Mouse (Mus musculus) liver, embryonic 14.5 days (tissue): ENCODE results near the gene Osbpl11. TPM values are rescaled to one million over a fixed set of nuclear protein-coding genes. Genes with fewer than 3 reads are reported as not detected.

Experiments used
- ATAC-seq: fragments of 200-750 bp; cut with Nextera tagmentation; 2 replicates; pipeline ENCODE4 v1.8.0; 2017; ENCODE audit warnings: moderate number of reproducible peaks, mild to moderate bottlenecking, moderate library complexity; ENCODE audit not compliant: insufficient read depth
- DNase-seq, 3 experiments: peaks; one replicate each; pipeline ENCODE4 v3.0.0-alpha.2; 2012 to 2013; ENCODE audit warnings: low read depth in 3 of 3, low spot score in 3 of 3
- H3K27ac ChIP-seq: fragments of 300-500 bp; sonication (generic); 2 replicates; pipeline ENCODE4 v1.5.1; 2014; ENCODE audit warnings: moderate library complexity, mild to moderate bottlenecking, control low read depth, inconsistent platforms
- H3K27me3 ChIP-seq: fragments of 300-500 bp; sonication (generic); 2 replicates; pipeline ENCODE4 v1.6.1; 2014; ENCODE audit warnings: mild to moderate bottlenecking, low read length, moderate library complexity; ENCODE audit not compliant: control insufficient read depth, insufficient read depth
- H3K36me3 ChIP-seq: fragments of 300-500 bp; sonication (generic); replicated peaks from 2 replicates; pipeline ENCODE4 v1.6.1; 2014; ENCODE audit warnings: low read depth; ENCODE audit not compliant: control insufficient read depth, insufficient read depth
- H3K4me1 ChIP-seq, 2 experiments: fragments of 200-500 bp in 1 of 2; fragments of 300-500 bp in 1 of 2; sonication (generic) in 1 of 2; replicated peaks; 2 replicates each; pipeline ENCODE4 v1.6.1; 2012 to 2014; ENCODE audit warnings: antibody characterized with exemption in 1 of 2, inconsistent platforms in 1 of 2, low read length in 1 of 2; ENCODE audit not compliant: control insufficient read depth in 2 of 2, insufficient read depth in 2 of 2
- H3K4me2 ChIP-seq: fragments of 300-500 bp; sonication (generic); 2 replicates; pipeline ENCODE4 v1.6.1; 2014; ENCODE audit warnings: low read depth, mild to moderate bottlenecking, control low read depth, moderate library complexity
- H3K4me3 ChIP-seq, 2 experiments: fragments of 200-500 bp in 1 of 2; fragments of 300-500 bp in 1 of 2; sonication (generic) in 1 of 2; 2 replicates each; pipeline ENCODE4 v1.5.1; 2012 to 2014; ENCODE audit warnings: low read depth in 2 of 2, low read length in 2 of 2, mild to moderate bottlenecking in 2 of 2, control low read depth in 1 of 2, inconsistent platforms in 1 of 2, moderate library complexity in 1 of 2; ENCODE audit not compliant: insufficient read depth in 1 of 2
- H3K9ac ChIP-seq: fragments of 300-500 bp; sonication (generic); replicated peaks from 2 replicates; pipeline ENCODE4 v1.6.1; 2014; ENCODE audit warnings: mild to moderate bottlenecking, control low read depth, moderate library complexity
- H3K9me3 ChIP-seq: fragments of 300-500 bp; sonication (generic); 2 replicates; pipeline ENCODE4 v1.6.1; 2016; ENCODE audit warnings: low read length, mixed read lengths; ENCODE audit not compliant: control insufficient read depth
- CTCF ChIP-seq: IDR thresholded peaks from 2 replicates; pipeline ENCODE4 v1.5.1; 2016; ENCODE audit warnings: antibody characterized with exemption, low read depth, control low read depth
- EP300 ChIP-seq: IDR thresholded peaks from 2 replicates; pipeline ENCODE4 v1.6.1; 2016; ENCODE audit warnings: antibody characterized with exemption, low read depth
- WGBS: fragments of 180-500 bp; shearing (Covaris S2); extraction: QIAGEN DNeasy Blood & Tissue Kit; methylation state at CpG from one replicate; pipeline ENCODE4 v1.1.7; 2014; ENCODE audit not compliant: insufficient replicate concordance; 5-methylcytosine and 5-hydroxymethylcytosine counted together
- polyA plus RNA-seq, 2 experiments: library from polyadenylated mRNA; depleted of rRNA in 1 of 2; stranded (reverse) in 1 of 2; unstranded in 1 of 2; fragments of >200 nt; fragmentation: Nextera tagmentation in 1 of 2; extraction: Ambion mirVana in 1 of 2; gene quantifications; 2 replicates each; pipeline versions ENCODE4 v1.2.1 to v1.2.3; 2012 to 2014

Gene Osbpl11
- polyA plus RNA-seq, 2 experiments = 3.3 to 4.3 TPM

DNA sequence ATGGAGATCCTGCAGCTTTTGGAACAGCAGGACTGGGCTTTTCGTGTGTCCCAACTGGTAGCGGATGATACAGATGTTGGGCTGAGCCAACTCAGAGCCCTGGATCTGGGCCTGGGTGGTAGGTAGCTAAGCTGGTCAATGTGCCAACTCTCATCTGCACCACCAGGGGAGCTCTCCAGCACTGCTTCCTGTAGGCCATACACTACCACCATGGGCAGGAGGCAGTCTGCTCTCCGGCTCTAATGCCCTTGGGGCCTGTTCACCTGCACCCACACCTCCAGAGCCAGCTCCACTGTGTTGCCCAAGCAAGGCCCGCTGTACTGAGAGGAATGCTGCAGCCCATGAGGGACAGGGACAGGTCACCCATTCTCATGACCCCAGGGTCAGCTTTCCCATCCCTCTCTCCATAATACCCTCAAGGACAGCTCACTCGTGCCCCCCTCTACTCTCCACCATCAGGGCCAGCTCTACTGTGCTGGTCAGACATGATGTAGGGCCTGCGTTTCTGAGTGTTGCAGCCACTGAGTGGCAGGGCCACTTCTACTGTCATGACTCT, 59.3 kb downstream of the Osbpl11 start:
- no peak for ATAC-seq
- H3K4me3 ChIP-seq = no peak overlapping the region

DNA sequence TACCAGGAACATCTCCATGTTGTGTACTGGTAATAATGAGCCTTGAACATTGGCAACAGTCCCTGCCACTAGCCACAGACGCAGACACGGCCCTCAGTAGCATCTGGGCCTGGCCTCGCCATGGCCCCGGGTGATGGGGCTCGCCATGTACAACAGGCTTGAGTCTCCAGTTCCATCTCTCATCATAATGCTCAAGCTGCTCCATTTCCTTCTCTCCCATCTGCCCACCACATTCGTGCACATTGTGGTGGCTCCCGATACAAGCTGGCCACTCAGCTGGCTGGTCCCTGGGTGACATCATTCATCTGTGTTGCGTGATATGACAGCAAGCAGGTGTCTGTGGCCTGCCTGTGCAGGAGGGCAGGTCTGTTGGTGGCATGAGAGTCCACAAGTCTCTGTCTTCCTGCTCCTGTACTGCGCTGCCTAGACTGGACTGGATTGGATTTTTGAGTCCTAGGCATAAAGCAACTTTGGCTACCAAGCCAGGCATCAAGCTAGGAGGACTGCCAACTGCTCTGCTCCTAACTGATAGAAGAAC, 60.1 kb downstream of the Osbpl11 start:
- peaks cover 5% of the 10 kb centered on the region for H3K36me3 ChIP-seq
- DNase-seq = no peak
- H3K27ac ChIP-seq = no peak overlapping the region
- H3K4me3 ChIP-seq = no peak overlapping the region
- TF ChIP-seq CTCF (no peak), EP300 (no peak)
- no peak overlapping the region for H3K9ac ChIP-seq
- H3K4me1 ChIP-seq = no peaks in the 10 kb centered on the region
- ATAC-seq = no peak
- no peak overlapping the region for H3K4me2 ChIP-seq
- H3K9me3 ChIP-seq = no peaks in the 10 kb centered on the region
- no peaks in the 10 kb centered on the region for H3K27me3 ChIP-seq
- WGBS = 73% methylated on average over 9 of the region's 9 CpGs

More for the DNA sequence above, 59.3 kb downstream of the Osbpl11 start:
- no peak for DNase-seq
- H3K36me3 ChIP-seq = peaks cover 5% of the 10 kb centered on the region
- no peaks in the 10 kb centered on the region for H3K9me3 ChIP-seq
- no peaks in the 10 kb centered on the region for H3K4me1 ChIP-seq
- H3K9ac ChIP-seq = no peak overlapping the region
- H3K27me3 ChIP-seq = no peaks in the 10 kb centered on the region
- H3K4me2 ChIP-seq = no peak overlapping the region
- no peak overlapping the region for H3K27ac ChIP-seq
- 78% methylated on average over 6 of the region's 6 CpGs for WGBS
- TF ChIP-seq EP300 = no peak
- peak; percentile 59 for TF ChIP-seq CTCF

DNA sequence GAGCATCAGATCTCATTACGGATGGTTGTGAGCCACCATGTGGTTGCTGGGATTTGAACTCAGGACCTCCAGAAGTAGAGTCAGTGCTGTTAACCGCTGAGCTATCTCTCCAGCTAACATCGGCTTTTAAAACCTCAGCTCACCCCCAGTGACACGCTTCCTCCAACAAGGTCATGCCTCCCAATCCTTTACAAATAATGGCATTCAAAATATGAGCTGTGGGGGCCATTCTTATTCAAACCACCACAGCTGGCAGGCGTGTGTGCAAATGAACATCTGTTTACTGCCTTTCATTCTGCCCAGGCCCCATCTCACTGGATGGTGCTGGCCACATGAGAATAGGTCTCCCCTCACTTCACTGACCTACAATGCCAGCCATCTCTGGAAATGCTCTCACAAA, 61.7 kb downstream of the Osbpl11 start:
- Histone ChIP-seq H3K36me3 (peaks cover 3% of the 10 kb centered on the region), H3K4me2 (no peak overlapping the region), H3K4me1 (peaks cover 0 to 3% of the 10 kb centered on the region in 2 experiments; a peak in 2 of 4 replicates), H3K9ac (no peak overlapping the region), H3K27me3 (no peaks in the 10 kb centered on the region), H3K4me3 (no peak overlapping the region), H3K27ac (no peak overlapping the region), H3K9me3 (no peaks in the 10 kb centered on the region)
- WGBS = 73% methylated on average over 5 of the region's 5 CpGs
- no peak for DNase-seq
- no peak for TF ChIP-seq EP300
- no peak for TF ChIP-seq CTCF
- no peak for ATAC-seq

DNA sequence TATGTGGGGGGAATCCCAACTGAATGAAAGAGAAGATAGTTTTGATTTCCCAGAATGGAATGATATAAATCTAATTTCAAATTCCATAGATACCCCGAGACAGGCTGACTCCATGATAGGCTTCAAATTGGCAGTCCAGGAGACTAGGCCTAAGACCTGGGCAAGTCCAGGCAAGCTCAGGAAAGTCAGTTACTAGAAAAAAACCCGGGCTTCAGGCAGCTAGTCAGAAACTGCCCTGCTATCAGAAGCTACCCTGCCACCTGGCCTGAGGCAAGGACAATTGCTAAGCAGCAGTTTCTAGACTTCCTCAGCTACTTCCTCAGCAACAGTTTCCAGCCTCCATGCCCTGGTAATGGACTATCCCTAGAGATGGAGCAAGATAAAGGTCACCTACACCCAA, 62.1 kb downstream of the Osbpl11 start:
- Histone ChIP-seq H3K27me3 (no peaks in the 10 kb centered on the region), H3K9ac (no peak overlapping the region), H3K36me3 (no peaks in the 10 kb centered on the region), H3K9me3 (no peaks in the 10 kb centered on the region), H3K4me3 (no peak overlapping the region), H3K27ac (no peak overlapping the region), H3K4me2 (no peak overlapping the region), H3K4me1 (peaks cover 0 to 3% of the 10 kb centered on the region in 2 experiments; a peak in 2 of 4 replicates)
- DNase-seq = no peak
- WGBS = 52% methylated on average over 2 of the region's 2 CpGs
- TF ChIP-seq EP300 (no peak), CTCF (no peak)
- ATAC-seq = no peak

DNA sequence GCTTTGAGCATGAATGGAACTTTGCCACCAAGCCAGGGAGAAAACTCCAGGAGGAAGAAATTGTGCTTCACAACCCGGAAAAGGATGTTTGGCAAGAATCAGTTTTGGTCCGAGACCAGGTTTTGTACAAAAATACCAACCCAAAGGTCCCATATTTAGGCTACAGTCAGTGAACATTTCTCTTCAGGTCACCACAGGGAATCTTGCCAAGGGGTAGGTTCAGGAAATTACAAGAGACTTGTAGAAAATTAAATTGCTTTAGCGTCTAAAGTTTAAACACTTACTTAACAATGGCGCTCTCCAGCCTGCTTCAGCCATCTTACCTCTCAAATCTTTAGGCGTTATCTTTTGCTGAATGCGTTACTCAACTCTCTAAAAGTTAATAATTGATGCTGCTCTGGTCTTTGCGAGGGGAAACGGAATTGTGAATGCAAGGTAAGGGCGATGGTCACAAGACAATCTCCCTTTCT, 65.8 kb downstream of the Osbpl11 start:
- H3K9ac ChIP-seq = peak overlapping the region; percentile 75
- ATAC-seq (no peak; the same call in 1 of the 2 replicates), DNase-seq (peak; percentile 18 to 28 (median 25))
- H3K27ac ChIP-seq = no peak overlapping the region
- TF ChIP-seq CTCF (no peak), EP300 (no peak)
- H3K4me3 ChIP-seq = peak overlapping the region; percentile 69 to 95
- peaks cover 0 to 3% of the 10 kb centered on the region in 2 experiments; a peak in 2 of 4 replicates for H3K4me1 ChIP-seq
- H3K9me3 ChIP-seq = no peaks in the 10 kb centered on the region
- H3K4me2 ChIP-seq = peak overlapping the region; percentile 91
- H3K36me3 ChIP-seq = no peaks in the 10 kb centered on the region
- no peaks in the 10 kb centered on the region for H3K27me3 ChIP-seq
- WGBS = 15% methylated on average over 9 of the region's 9 CpGs
